Mouse (Mus musculus): ENCODE results near the gene Oxsr1.
A peak's percentile ranks its signal among the peaks of the same experiment; 100 is the strongest.

GRCm38 (mm10) chr9:119352060-119352459 is 29.8 kb upstream of the Oxsr1 start:
- TF ChIP-seq POLR2A (IDR thresholded peaks at IDR 0.05; ENCODE audit: borderline replicate concordance, extremely low read depth, insufficient read depth, insufficient read length, poor library complexity, severe bottlenecking): no peak
- peak; percentile 72 for TF ChIP-seq CTCF (IDR thresholded peaks at IDR 0.05; ENCODE audit: borderline replicate concordance, extremely low read depth, insufficient read depth, insufficient read length)

All from brain, embryonic 14.5 days (tissue).